Mouse (Mus musculus) stomach, embryonic 15.5 days (tissue): Measurements from ENCODE around the gene Tle4. TPM values are rescaled to one million over a fixed set of nuclear protein-coding genes. Genes with fewer than 3 reads are reported as not detected.
A peak's percentile ranks its signal among the peaks of the same experiment; 100 is the strongest.

Experiments
- ATAC-seq: fragments of 200-750 bp; cut with Nextera tagmentation; 2 replicates; pipeline ENCODE4 v1.8.0; 2017; ENCODE audit warnings: low read depth, moderate number of reproducible peaks, moderate TSS enrichment; ENCODE audit not compliant: insufficient read depth, low FRiP score
- H3K27ac ChIP-seq: fragments of 300-500 bp; sonication (generic); 2 replicates; pipeline ENCODE4 v1.5.1; 2015; ENCODE audit warnings: mild to moderate bottlenecking, inconsistent platforms
- H3K27me3 ChIP-seq: fragments of 300-500 bp; sonication (generic); replicated peaks from 2 replicates; pipeline ENCODE4 v1.6.1; 2015; ENCODE audit warnings: inconsistent platforms
- H3K36me3 ChIP-seq: fragments of 300-500 bp; sonication (generic); 2 replicates; pipeline ENCODE4 v1.6.1; 2015; ENCODE audit warnings: inconsistent platforms
- H3K4me1 ChIP-seq: fragments of 300-500 bp; sonication (generic); 2 replicates; pipeline ENCODE4 v1.6.1; 2015; ENCODE audit warnings: inconsistent platforms
- H3K4me2 ChIP-seq: fragments of 300-500 bp; sonication (generic); 2 replicates; pipeline ENCODE4 v1.6.1; 2015; ENCODE audit warnings: mild to moderate bottlenecking, inconsistent platforms
- H3K4me3 ChIP-seq: fragments of 300-500 bp; sonication (generic); replicated peaks from 2 replicates; pipeline ENCODE4 v1.5.1; 2015; ENCODE audit warnings: inconsistent platforms
- H3K9ac ChIP-seq: fragments of 300-500 bp; sonication (generic); 2 replicates; pipeline ENCODE4 v1.6.1; 2015; ENCODE audit warnings: inconsistent platforms
- H3K9me3 ChIP-seq: fragments of 300-500 bp; sonication (generic); 2 replicates; pipeline ENCODE4 v1.6.1; 2016; ENCODE audit warnings: inconsistent platforms
- whole genome bisulfite sequencing: fragments of 180-500 bp; shearing (Covaris S2); methylation state at CpG from one replicate; pipeline ENCODE4 v1.1.7; 2015; 5-methylcytosine and 5-hydroxymethylcytosine counted together
- polyA plus RNA-seq: library from polyadenylated mRNA; unstranded; fragments of >200 nt; fragmentation: Nextera tagmentation; extraction: Ambion mirVana; gene quantifications from 2 replicates; pipeline ENCODE4 v1.2.1, GENCODE M21; 2015

Tle4 gene
- polyA plus RNA-seq, 1 experiment from 2014 or later, result 16.7 TPM

- Histone ChIP-seq H3K36me3 (no peaks in the 10 kb centered on the region), H3K27me3 (no peaks in the 10 kb centered on the region), H3K4me3 (no peak overlapping the region), H3K4me1 (no peaks in the 10 kb centered on the region), H3K9me3 (no peaks in the 10 kb centered on the region), H3K27ac (no peak overlapping the region), H3K9ac (no peak overlapping the region), H3K4me2 (no peak overlapping the region)
- 93% methylated on average over 8 of the region's 8 CpGs for WGBS
- no peak for ATAC-seq
These were observed 50.6 kb downstream of the Tle4 start for GRCm38 (mm10) chr19:14547133-14547842.

GRCm38 (mm10) chr19:14545485-14545884 is 52.4 kb downstream of the Tle4 start:
- Histone ChIP-seq H3K27me3 (no peaks in the 10 kb centered on the region), H3K4me2 (no peak overlapping the region), H3K9ac (no peak overlapping the region), H3K27ac (no peak overlapping the region), H3K36me3 (no peaks in the 10 kb centered on the region), H3K4me3 (no peak overlapping the region), H3K9me3 (no peaks in the 10 kb centered on the region), H3K4me1 (no peaks in the 10 kb centered on the region)
- no peak for ATAC-seq
- WGBS, result 86% methylated on average over 1 of the region's 1 CpGs

- H3K4me2 ChIP-seq, result no peak overlapping the region
- 74% methylated on average over 1 of the region's 1 CpGs for WGBS
- H3K27ac ChIP-seq, result no peak overlapping the region
- H3K4me3 ChIP-seq, result no peak overlapping the region
- no peaks in the 10 kb centered on the region for H3K27me3 ChIP-seq
- no peak for ATAC-seq
- no peaks in the 10 kb centered on the region for H3K9me3 ChIP-seq
- H3K9ac ChIP-seq, result no peak overlapping the region
- H3K36me3 ChIP-seq, result no peaks in the 10 kb centered on the region
- H3K4me1 ChIP-seq, result no peaks in the 10 kb centered on the region
These were observed 54.5 kb downstream of the Tle4 start for GRCm38 (mm10) chr19:14543305-14543704.

GRCm38 (mm10) chr19:14540678-14541077 is 57.2 kb downstream of the Tle4 start:
- no peaks in the 10 kb centered on the region for H3K36me3 ChIP-seq
- H3K27me3 ChIP-seq, result no peaks in the 10 kb centered on the region
- no peak overlapping the region for H3K4me2 ChIP-seq
- no peak overlapping the region for H3K9ac ChIP-seq
- no peaks in the 10 kb centered on the region for H3K9me3 ChIP-seq
- H3K27ac ChIP-seq, result no peak overlapping the region
- no peak overlapping the region for H3K4me3 ChIP-seq
- no peaks in the 10 kb centered on the region for H3K4me1 ChIP-seq
- no peak for ATAC-seq
- 90% methylated on average over 3 of the region's 3 CpGs for whole genome bisulfite sequencing

GRCm38 (mm10) chr19:14536676-14537075 is 61.2 kb downstream of the Tle4 start:
- no peaks in the 10 kb centered on the region for H3K36me3 ChIP-seq
- H3K27ac ChIP-seq, result no peak overlapping the region
- H3K27me3 ChIP-seq, result no peaks in the 10 kb centered on the region
- no peaks in the 10 kb centered on the region for H3K4me1 ChIP-seq
- ATAC-seq, result no peak
- no peak overlapping the region for H3K4me3 ChIP-seq
- WGBS, result 82% methylated on average over 2 of the region's 2 CpGs
- no peaks in the 10 kb centered on the region for H3K9me3 ChIP-seq
- no peak overlapping the region for H3K4me2 ChIP-seq
- no peak overlapping the region for H3K9ac ChIP-seq

- no peak overlapping the region for H3K4me2 ChIP-seq
- no peak overlapping the region for H3K4me3 ChIP-seq
- no peaks in the 10 kb centered on the region for H3K4me1 ChIP-seq
- no peak overlapping the region for H3K9ac ChIP-seq
- H3K9me3 ChIP-seq, result no peaks in the 10 kb centered on the region
- no peaks in the 10 kb centered on the region for H3K27me3 ChIP-seq
- no peak for ATAC-seq
- no peak overlapping the region for H3K27ac ChIP-seq
- H3K36me3 ChIP-seq, result no peaks in the 10 kb centered on the region
These were observed 63.4 kb downstream of the Tle4 start for GRCm38 (mm10) chr19:14534447-14534846.

GRCm38 (mm10) chr19:14532861-14533260 is 65.0 kb downstream of the Tle4 start:
- no peaks in the 10 kb centered on the region for H3K9me3 ChIP-seq
- no peak for ATAC-seq
- no peaks in the 10 kb centered on the region for H3K27me3 ChIP-seq
- H3K4me1 ChIP-seq, result no peaks in the 10 kb centered on the region
- no peak overlapping the region for H3K4me2 ChIP-seq
- no peak overlapping the region for H3K27ac ChIP-seq
- WGBS, result 96% methylated on average over 6 of the region's 6 CpGs
- no peak overlapping the region for H3K9ac ChIP-seq
- H3K36me3 ChIP-seq, result no peaks in the 10 kb centered on the region
- H3K4me3 ChIP-seq, result no peak overlapping the region

- ATAC-seq, result no peak
- no peak overlapping the region for H3K4me3 ChIP-seq
- 66% methylated on average over 2 of the region's 2 CpGs for WGBS
- H3K9me3 ChIP-seq, result no peaks in the 10 kb centered on the region
- H3K27me3 ChIP-seq, result no peaks in the 10 kb centered on the region
- H3K36me3 ChIP-seq, result no peaks in the 10 kb centered on the region
- H3K27ac ChIP-seq, result no peak overlapping the region
- H3K9ac ChIP-seq, result no peak overlapping the region
- no peak overlapping the region for H3K4me2 ChIP-seq
- H3K4me1 ChIP-seq, result no peaks in the 10 kb centered on the region
These were observed 77.6 kb downstream of the Tle4 start for GRCm38 (mm10) chr19:14520098-14520802.

- no peaks in the 10 kb centered on the region for H3K27me3 ChIP-seq
- H3K4me1 ChIP-seq, result no peaks in the 10 kb centered on the region
- H3K9me3 ChIP-seq, result no peaks in the 10 kb centered on the region
- no peak overlapping the region for H3K27ac ChIP-seq
- ATAC-seq, result no peak
- H3K9ac ChIP-seq, result no peak overlapping the region
- 89% methylated on average over 7 of the region's 7 CpGs for WGBS
- no peak overlapping the region for H3K4me3 ChIP-seq
- no peak overlapping the region for H3K4me2 ChIP-seq
- H3K36me3 ChIP-seq, result no peaks in the 10 kb centered on the region
These were observed 78.7 kb downstream of the Tle4 start for GRCm38 (mm10) chr19:14519186-14519585.

GRCm38 (mm10) chr19:14518438-14519044 is 79.3 kb downstream of the Tle4 start:
- no peak overlapping the region for H3K9ac ChIP-seq
- H3K4me2 ChIP-seq, result no peak overlapping the region
- WGBS, result 84% methylated on average over 9 of the region's 9 CpGs
- H3K36me3 ChIP-seq, result no peaks in the 10 kb centered on the region
- H3K27me3 ChIP-seq, result no peaks in the 10 kb centered on the region
- no peaks in the 10 kb centered on the region for H3K4me1 ChIP-seq
- H3K9me3 ChIP-seq, result no peaks in the 10 kb centered on the region
- no peak overlapping the region for H3K4me3 ChIP-seq
- no peak for ATAC-seq
- no peak overlapping the region for H3K27ac ChIP-seq

- H3K36me3 ChIP-seq, result no peaks in the 10 kb centered on the region
- H3K9ac ChIP-seq, result no peak overlapping the region
- no peaks in the 10 kb centered on the region for H3K9me3 ChIP-seq
- no peaks in the 10 kb centered on the region for H3K4me1 ChIP-seq
- no peaks in the 10 kb centered on the region for H3K27me3 ChIP-seq
- no peak overlapping the region for H3K4me3 ChIP-seq
- ATAC-seq, result peak; percentile 78
- no peak overlapping the region for H3K4me2 ChIP-seq
- 70% methylated on average over 1 of the region's 1 CpGs for WGBS
- no peak overlapping the region for H3K27ac ChIP-seq
These were observed 81.4 kb downstream of the Tle4 start for GRCm38 (mm10) chr19:14516420-14516819.

GRCm38 (mm10) chr19:14508819-14509218 is 89.0 kb downstream of the Tle4 start:
- H3K27ac ChIP-seq, result no peak overlapping the region
- H3K9ac ChIP-seq, result no peak overlapping the region
- no peak overlapping the region for H3K4me3 ChIP-seq
- no peaks in the 10 kb centered on the region for H3K36me3 ChIP-seq
- H3K4me2 ChIP-seq, result no peak overlapping the region
- H3K27me3 ChIP-seq, result no peaks in the 10 kb centered on the region
- 73% methylated on average over 4 of the region's 4 CpGs for WGBS
- no peaks in the 10 kb centered on the region for H3K9me3 ChIP-seq
- no peak for ATAC-seq
- no peaks in the 10 kb centered on the region; the same call in 1 of the 2 replicates for H3K4me1 ChIP-seq
